Mouse (Mus musculus) midbrain, postnatal 0 days (tissue): ENCODE data around the gene Cep131. TPM values are rescaled to one million over a fixed set of nuclear protein-coding genes. Genes with fewer than 3 reads are reported as not detected.

Experiments
- ATAC-seq: fragments of 200-750 bp; cut with Nextera tagmentation; 2 replicates; pipeline ENCODE4 v1.8.0; 2017; ENCODE audit warnings: moderate number of reproducible peaks, mild to moderate bottlenecking, moderate TSS enrichment, moderate library complexity; ENCODE audit not compliant: low FRiP score
- DNase-seq: peaks from one replicate; pipeline ENCODE4 v3.0.0-alpha.2; 2015; ENCODE audit warnings: low spot score
- H3K27ac ChIP-seq: fragments of 300-500 bp; sonication (generic); 2 replicates; pipeline ENCODE4 v1.5.1; 2014; ENCODE audit warnings: low read depth, mild to moderate bottlenecking, low read length, mixed read lengths
- H3K27me3 ChIP-seq: fragments of 300-500 bp; sonication (generic); 2 replicates; pipeline ENCODE4 v1.6.1; 2014; ENCODE audit warnings: low read length, control low read depth, mixed read lengths; ENCODE audit not compliant: insufficient read depth
- H3K36me3 ChIP-seq: fragments of 300-500 bp; sonication (generic); 2 replicates; pipeline ENCODE4 v1.6.1; 2014; ENCODE audit warnings: low read length, control low read depth, mixed read lengths; ENCODE audit not compliant: insufficient read depth
- H3K4me1 ChIP-seq: fragments of 300-500 bp; sonication (generic); 2 replicates; pipeline ENCODE4 v1.6.1; 2014; ENCODE audit warnings: mild to moderate bottlenecking, control low read depth, antibody characterized with exemption, low read length, mixed read lengths; ENCODE audit not compliant: insufficient read depth
- H3K4me2 ChIP-seq: fragments of 300-500 bp; sonication (generic); 2 replicates; pipeline ENCODE4 v1.6.1; 2014; ENCODE audit warnings: low read depth, mild to moderate bottlenecking, low read length, mixed read lengths; ENCODE audit not compliant: poor library complexity, severe bottlenecking
- H3K4me3 ChIP-seq: fragments of 300-500 bp; sonication (generic); 2 replicates; pipeline ENCODE4 v1.5.1; 2014; ENCODE audit warnings: low read depth, mild to moderate bottlenecking, low read length, moderate library complexity
- H3K9ac ChIP-seq: fragments of 300-500 bp; sonication (generic); replicated peaks from 2 replicates; pipeline ENCODE4 v1.6.1; 2014; ENCODE audit warnings: mild to moderate bottlenecking, low read length, moderate library complexity, mixed read lengths; ENCODE audit not compliant: poor library complexity, severe bottlenecking
- H3K9me3 ChIP-seq: fragments of 300-500 bp; sonication (generic); 2 replicates; pipeline ENCODE4 v1.6.1; 2016; ENCODE audit warnings: low read length, control low read depth
- CTCF ChIP-seq: IDR thresholded peaks from 2 replicates; pipeline ENCODE4 v1.5.1; 2016; ENCODE audit warnings: antibody characterized with exemption, mild to moderate bottlenecking
- WGBS: fragments of 180-500 bp; shearing (Covaris S2); extraction: QIAGEN DNeasy Blood & Tissue Kit; methylation state at CpG from one replicate; pipeline ENCODE4 v1.1.7; 2014; 5-methylcytosine and 5-hydroxymethylcytosine counted together
- polyA plus RNA-seq: library from polyadenylated mRNA; unstranded; fragments of >200 nt; fragmentation: Nextera tagmentation; extraction: Ambion mirVana; gene quantifications from 2 replicates; pipeline ENCODE4 v1.2.1, GENCODE M21; 2015
- total RNA-seq: library from RNA; depleted of rRNA; stranded (reverse); fragments of >200 nt; gene quantifications from 2 replicates; pipeline ENCODE4 v1.2.3, GENCODE M21; 2014

Gene Cep131
- total and polyA plus RNA-seq, 2 experiments from 2014 or later, result 19.0 to 27.7 TPM

DNA sequence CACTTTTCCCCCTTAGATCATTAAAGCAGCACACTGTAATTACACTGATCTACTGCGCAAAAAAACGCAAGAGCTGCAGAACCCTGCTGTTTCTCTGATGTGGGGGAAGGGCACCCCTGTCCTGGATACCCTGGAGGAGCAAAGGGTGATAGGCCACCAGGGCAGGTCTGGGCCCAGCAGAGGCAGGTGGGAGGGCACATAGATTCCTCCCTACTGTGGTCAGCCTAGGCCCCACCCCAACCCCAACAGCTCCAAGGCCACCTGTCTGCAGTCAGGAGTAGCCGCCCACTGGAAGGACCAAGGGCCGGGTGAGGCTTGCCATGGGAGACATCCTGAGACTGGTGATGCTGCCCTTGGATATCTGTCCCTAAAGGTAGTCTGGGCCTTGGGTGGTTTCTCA lies 41.3 kb downstream of the Cep131 start:
- peak overlapping the region; percentile 93 for H3K9ac ChIP-seq
- peaks cover 34% of the 10 kb centered on the region for H3K4me1 ChIP-seq
- peak overlapping the region; percentile 92 for H3K27ac ChIP-seq
- no peaks in the 10 kb centered on the region for H3K9me3 ChIP-seq
- H3K4me3 ChIP-seq, result peak overlapping the region; percentile 76
- no peak for TF ChIP-seq CTCF
- 48% methylated on average over 4 of the region's 4 CpGs for WGBS
- ATAC-seq (no peak), DNase-seq (no peak)
- H3K36me3 ChIP-seq, result no peaks in the 10 kb centered on the region
- H3K27me3 ChIP-seq, result no peaks in the 10 kb centered on the region
- H3K4me2 ChIP-seq, result peak overlapping the region; percentile 94

DNA sequence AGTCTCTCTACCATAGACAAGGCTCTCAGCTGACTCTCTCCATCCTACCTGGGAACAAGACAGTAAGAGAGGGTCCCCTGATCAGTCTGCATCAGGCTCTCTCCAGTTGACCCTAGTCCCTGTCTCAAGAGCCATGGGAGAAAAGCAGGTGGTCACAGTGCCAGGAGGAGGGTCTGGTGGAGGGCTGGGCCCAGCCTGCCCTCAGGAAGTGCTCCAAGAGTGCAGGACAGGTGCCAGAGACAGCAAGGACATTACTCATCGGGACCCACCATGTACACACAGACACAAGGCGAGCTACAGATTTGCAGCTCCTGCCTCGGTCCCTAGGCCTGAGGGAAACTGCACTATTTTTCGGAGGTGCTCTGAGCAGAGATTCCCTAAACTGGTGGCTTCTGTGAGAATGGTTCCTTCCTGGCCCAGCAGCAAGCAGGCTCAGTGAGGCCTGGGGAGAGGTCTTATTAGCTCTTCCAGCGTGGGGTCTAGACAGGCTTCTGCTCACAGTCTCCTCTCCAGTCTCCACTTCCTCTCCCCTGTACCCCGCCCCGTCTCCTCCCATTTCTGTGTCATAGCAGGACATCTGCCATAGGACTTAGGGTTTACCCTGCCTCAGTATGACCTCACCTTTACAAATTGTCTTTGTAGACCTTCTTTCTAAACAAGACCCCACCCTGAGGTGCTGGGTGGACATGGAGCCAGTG lies 44.3 kb downstream of the Cep131 start:
- WGBS, result 68% methylated on average over 7 of the region's 7 CpGs
- 0 out of 2 replicates have a peak overlapping the region, but pooled peaks have one; percentile 18 for H3K27ac ChIP-seq
- H3K4me3 ChIP-seq, result no peak overlapping the region
- H3K36me3 ChIP-seq, result no peaks in the 10 kb centered on the region
- no peak for TF ChIP-seq CTCF
- H3K4me1 ChIP-seq, result peaks cover 22% of the 10 kb centered on the region
- ATAC-seq (no peak), DNase-seq (no peak)
- H3K4me2 ChIP-seq, result no peak overlapping the region
- no peaks in the 10 kb centered on the region for H3K9me3 ChIP-seq
- no peak overlapping the region for H3K9ac ChIP-seq
- no peaks in the 10 kb centered on the region for H3K27me3 ChIP-seq

DNA sequence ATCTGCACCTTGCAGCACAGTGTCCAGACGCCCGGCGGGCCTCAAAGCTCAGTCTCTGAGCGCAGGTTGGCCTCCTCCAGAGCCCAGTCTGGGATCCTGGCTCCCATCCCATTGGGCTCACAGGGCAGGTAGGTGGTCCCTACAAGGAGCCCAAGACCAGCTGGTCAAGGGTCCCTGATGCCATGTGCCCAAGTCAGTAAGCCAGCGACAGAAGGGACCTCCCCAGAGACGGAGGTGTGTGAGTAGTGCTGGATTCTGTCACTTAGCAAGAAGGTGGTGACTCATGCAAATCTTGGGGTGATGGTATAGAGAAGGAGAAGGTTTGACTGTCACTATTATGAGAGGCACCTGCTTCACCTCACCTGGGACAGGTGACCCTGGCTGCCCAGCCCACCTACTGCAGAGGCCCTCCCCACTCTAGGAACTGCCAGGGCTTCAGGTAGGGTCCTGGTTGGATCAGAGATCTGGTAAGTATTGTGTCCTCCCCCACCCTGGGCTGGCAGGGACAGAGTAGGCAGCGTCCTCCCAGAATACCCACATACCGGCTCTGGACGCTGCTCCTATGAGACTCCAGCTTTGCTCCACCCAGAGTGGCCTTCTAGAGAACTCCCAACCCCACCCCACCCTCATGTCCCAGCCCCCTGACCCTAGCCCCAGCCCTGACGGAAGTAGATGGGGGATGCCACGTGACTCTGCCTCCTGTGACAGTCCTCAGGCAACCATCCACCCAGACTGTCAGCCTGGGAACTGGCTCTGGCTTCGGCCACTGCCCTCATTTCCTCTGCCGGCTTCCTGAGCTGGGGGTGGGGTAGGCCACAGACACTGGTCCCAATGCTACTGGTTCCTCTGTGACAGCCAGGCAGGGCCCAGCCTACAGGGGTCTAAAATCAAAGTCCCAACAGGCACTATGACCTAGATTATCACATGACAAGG lies 45.2 kb downstream of the Cep131 start:
- Histone ChIP-seq H3K9ac (0 out of 2 replicates have a peak overlapping the region, but pooled peaks have one; percentile 9), H3K36me3 (no peaks in the 10 kb centered on the region), H3K4me1 (peaks cover 22% of the 10 kb centered on the region), H3K4me2 (no peak overlapping the region), H3K9me3 (no peaks in the 10 kb centered on the region), H3K4me3 (no peak overlapping the region), H3K27ac (no peak overlapping the region), H3K27me3 (no peaks in the 10 kb centered on the region)
- DNase-seq, result no peak
- no peak for ATAC-seq
- WGBS, result 68% methylated on average over 13 of the region's 13 CpGs
- no peak for TF ChIP-seq CTCF

DNA sequence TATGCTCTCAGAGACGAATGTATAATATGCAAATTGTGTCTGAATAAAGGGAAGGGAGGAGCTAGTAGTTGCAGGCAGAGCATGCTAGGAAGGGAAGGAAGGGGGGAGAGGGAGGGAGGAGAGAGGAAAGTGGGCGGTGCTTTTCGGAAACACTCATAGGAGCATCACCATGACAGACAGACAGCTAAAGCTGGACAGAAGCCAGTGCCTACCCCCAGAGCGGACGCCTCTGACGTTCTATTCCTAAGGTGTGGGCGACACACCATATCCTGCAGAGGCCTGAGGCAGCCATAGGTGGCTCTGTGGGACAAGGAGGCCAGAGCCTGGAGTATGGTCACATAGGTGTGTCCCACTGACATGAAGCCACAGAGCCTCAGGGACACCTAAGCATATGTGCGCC lies 46.2 kb downstream of the Cep131 start:
- 0 out of 2 replicates have a peak, but pooled peaks cover 3% of the 10 kb centered on the region for H3K36me3 ChIP-seq
- no peak overlapping the region for H3K4me3 ChIP-seq
- H3K27ac ChIP-seq, result no peak overlapping the region
- no peak for TF ChIP-seq CTCF
- no peaks in the 10 kb centered on the region for H3K27me3 ChIP-seq
- H3K9me3 ChIP-seq, result no peaks in the 10 kb centered on the region
- H3K9ac ChIP-seq, result no peak overlapping the region
- peaks cover 18% of the 10 kb centered on the region for H3K4me1 ChIP-seq
- ATAC-seq (no peak), DNase-seq (no peak)
- 69% methylated on average over 8 of the region's 8 CpGs for WGBS
- H3K4me2 ChIP-seq, result no peak overlapping the region

DNA sequence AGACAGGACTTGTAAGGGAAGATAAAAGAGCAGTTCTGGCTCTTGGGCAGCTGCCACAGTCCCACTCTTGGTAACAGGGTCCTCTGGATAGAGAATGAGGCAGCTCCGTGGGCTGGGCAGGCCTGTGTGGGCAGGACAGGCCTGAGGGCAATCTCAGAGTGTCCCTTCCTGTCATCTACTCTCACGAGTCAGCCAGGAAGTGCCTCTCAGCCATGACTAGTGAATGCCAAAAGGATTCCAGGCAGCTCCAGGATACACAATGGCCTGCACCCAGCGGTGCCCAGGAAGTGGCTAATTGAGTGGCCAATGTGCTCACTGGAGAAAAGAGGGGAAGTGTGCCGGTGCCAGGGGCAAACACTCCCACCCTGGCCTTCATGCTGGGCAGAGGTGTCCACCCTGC lies 47.0 kb downstream of the Cep131 start:
- Histone ChIP-seq H3K4me2 (no peak overlapping the region), H3K9me3 (no peaks in the 10 kb centered on the region), H3K4me1 (peaks cover 10% of the 10 kb centered on the region), H3K36me3 (0 out of 2 replicates have a peak, but pooled peaks cover 3% of the 10 kb centered on the region), H3K9ac (0 out of 2 replicates have a peak overlapping the region, but pooled peaks have one; percentile 33), H3K27ac (peak overlapping the region; percentile 38), H3K27me3 (no peaks in the 10 kb centered on the region), H3K4me3 (no peak overlapping the region)
- DNase-seq (peak; percentile 51), ATAC-seq (no peak)
- TF ChIP-seq CTCF, result no peak
- WGBS, result 35% methylated on average over 4 of the region's 4 CpGs
